Mouse (Mus musculus): ENCODE results near the gene Nfic.

Gene Nfic

GRCm38 (mm10) chr10:81455181-81455895 lies at the start of gene Nfic:
Gene Nfic (minus strand): TSS chr10:81455635.
- no peak for DNase-seq (ENCODE audit: low spot score in 2 of 2)

GRCm38 (mm10) chr10:81502658-81503057 lies 47.2 kb upstream of the Nfic start:
- peak; percentile 82 to 95 for DNase-seq (ENCODE audit: low spot score in 2 of 2)

GRCm38 (mm10) chr10:81501863-81502262 lies 46.4 kb upstream of the Nfic start:
- no peak for DNase-seq (ENCODE audit: low spot score in 2 of 2)

- DNase-seq (ENCODE audit: low spot score in 2 of 2): no peak
These were observed 44.6 kb upstream of the Nfic start, which contains the start of gene S1pr4 for GRCm38 (mm10) chr10:81500032-81500431. Gene S1pr4 (minus strand): TSS chr10:81500132.

- peak; percentile 78 to 82 for DNase-seq (ENCODE audit: low spot score in 2 of 2)
These were observed 43.9 kb upstream of the Nfic start for GRCm38 (mm10) chr10:81499250-81499901.

GRCm38 (mm10) chr10:81498316-81499249 lies 43.1 kb upstream of the Nfic start:
- no peak for DNase-seq (ENCODE audit: low spot score in 2 of 2)

GRCm38 (mm10) chr10:81497401-81498270 lies 42.2 kb upstream of the Nfic start:
- DNase-seq (ENCODE audit: low spot score in 2 of 2): peak in 1 of 2 experiments; percentile 32

GRCm38 (mm10) chr10:81496969-81497368 lies 41.5 kb upstream of the Nfic start:
- DNase-seq (ENCODE audit: low spot score in 2 of 2): no peak

GRCm38 (mm10) chr10:81496264-81496901 lies 40.9 kb upstream of the Nfic start, which contains the start of gene Ncln:
Gene Ncln (minus strand): TSS chr10:81496392.
- DNase-seq (ENCODE audit: low spot score in 2 of 2): peak; percentile 96 to 97

GRCm38 (mm10) chr10:81495616-81496263 lies 40.3 kb upstream of the Nfic start:
- no peak for DNase-seq (ENCODE audit: low spot score in 2 of 2)

- no peak for DNase-seq (ENCODE audit: low spot score in 2 of 2)
These were observed 39.7 kb upstream of the Nfic start for GRCm38 (mm10) chr10:81495151-81495550.

- no peak for DNase-seq (ENCODE audit: low spot score in 2 of 2)
These were observed 39.0 kb upstream of the Nfic start for GRCm38 (mm10) chr10:81494260-81495041.

GRCm38 (mm10) chr10:81493601-81494220 lies 38.3 kb upstream of the Nfic start:
- DNase-seq (ENCODE audit: low spot score in 2 of 2): peak in 1 of 2 experiments; percentile 35

- no peak for DNase-seq (ENCODE audit: low spot score in 2 of 2)
These were observed 37.3 kb upstream of the Nfic start for GRCm38 (mm10) chr10:81492606-81493240.

- DNase-seq (ENCODE audit: low spot score in 2 of 2): no peak
These were observed 35.6 kb upstream of the Nfic start for GRCm38 (mm10) chr10:81491018-81491417.

GRCm38 (mm10) chr10:81489941-81490340 lies 34.5 kb upstream of the Nfic start:
- no peak for DNase-seq (ENCODE audit: low spot score in 2 of 2)

- no peak for DNase-seq (ENCODE audit: low spot score in 2 of 2)
These were observed 32.6 kb upstream of the Nfic start for GRCm38 (mm10) chr10:81488081-81488480.

GRCm38 (mm10) chr10:81486496-81486895 lies 31.1 kb upstream of the Nfic start:
- no peak for DNase-seq (ENCODE audit: low spot score in 2 of 2)
